ENCODE assay signal across 1 mouse cellular context in genomic region chr2:85033121-85033520, GRCm38 (mm10).
TF ChIP-seq lines count a peak whose summit lies in the region.

No protein-coding gene starts in this region.

TF ChIP-seq in CH12.LX, 34 proteins besides CTCF, POLR2A, EP300 and RAD21 (continued from another document):
- TF ChIP-seq ETS1 (conservative IDR thresholded peaks at IDR 0.05; ENCODE audit: low read depth, low read length) = no peak
TF ChIP-seq in CH12.LX: peak in this region for 0.
